Mouse (Mus musculus): ENCODE data around the gene Mgat4b.

Mgat4b gene

GRCm38 (mm10) chr11:50258310-50258709, 47.6 kb downstream of the Mgat4b start:
- no peak overlapping the region for H3K4me3 ChIP-seq (replicated peaks; ENCODE audit: low read length)
- H3K4me1 ChIP-seq (replicated peaks; ENCODE audit: low read depth, low read length) = peaks cover 64% of the 10 kb centered on the region
- H3K9me3 ChIP-seq (ENCODE audit: low read length) = no peaks in the 10 kb centered on the region
- H3K27me3 ChIP-seq (ENCODE audit: insufficient read depth, low read length) = no peaks in the 10 kb centered on the region
- TF ChIP-seq NANOG (IDR thresholded peaks at IDR 0.05; ENCODE audit: borderline replicate concordance, low read length) (no peak), CTCF (conservative IDR thresholded peaks at IDR 0.05; ENCODE audit: low read length) (no peak), POU5F1 (IDR thresholded peaks at IDR 0.05; ENCODE audit: borderline replicate concordance, low read length) (no peak)
- H3K36me3 ChIP-seq (ENCODE audit: insufficient read depth, low read length) = peaks cover 81% of the 10 kb centered on the region

- H3K36me3 ChIP-seq (ENCODE audit: insufficient read depth, low read length) = peaks cover 98% of the 10 kb centered on the region
- no peak overlapping the region for H3K4me3 ChIP-seq (replicated peaks; ENCODE audit: low read length)
- H3K4me1 ChIP-seq (replicated peaks; ENCODE audit: low read depth, low read length) = peaks cover 54% of the 10 kb centered on the region
- H3K27me3 ChIP-seq (ENCODE audit: insufficient read depth, low read length) = no peaks in the 10 kb centered on the region
- H3K9me3 ChIP-seq (ENCODE audit: low read length) = no peaks in the 10 kb centered on the region
- TF ChIP-seq CTCF (conservative IDR thresholded peaks at IDR 0.05; ENCODE audit: low read length) (no peak), NANOG (IDR thresholded peaks at IDR 0.05; ENCODE audit: borderline replicate concordance, low read length) (no peak), POU5F1 (IDR thresholded peaks at IDR 0.05; ENCODE audit: borderline replicate concordance, low read length) (no peak)
These were observed 51.3 kb downstream of the Mgat4b start for GRCm38 (mm10) chr11:50262020-50262419.

- Histone ChIP-seq H3K4me1 (replicated peaks; ENCODE audit: low read depth, low read length) (peaks cover 61% of the 10 kb centered on the region), H3K27me3 (ENCODE audit: insufficient read depth, low read length) (no peaks in the 10 kb centered on the region), H3K9me3 (ENCODE audit: low read length) (no peaks in the 10 kb centered on the region), H3K36me3 (ENCODE audit: insufficient read depth, low read length) (peaks cover 96% of the 10 kb centered on the region), H3K4me3 (replicated peaks; ENCODE audit: low read length) (no peak overlapping the region)
- no peak for TF ChIP-seq NANOG (IDR thresholded peaks at IDR 0.05; ENCODE audit: borderline replicate concordance, low read length)
- TF ChIP-seq POU5F1 (IDR thresholded peaks at IDR 0.05; ENCODE audit: borderline replicate concordance, low read length) = no peak
- no peak for TF ChIP-seq CTCF (conservative IDR thresholded peaks at IDR 0.05; ENCODE audit: low read length)
These were observed 52.5 kb downstream of the Mgat4b start for GRCm38 (mm10) chr11:50263198-50263597.

GRCm38 (mm10) chr11:50265931-50266330, 55.2 kb downstream of the Mgat4b start:
- TF ChIP-seq NANOG (IDR thresholded peaks at IDR 0.05; ENCODE audit: borderline replicate concordance, low read length) = no peak
- Histone ChIP-seq H3K9me3 (ENCODE audit: low read length) (no peaks in the 10 kb centered on the region), H3K36me3 (ENCODE audit: insufficient read depth, low read length) (peaks cover 74% of the 10 kb centered on the region), H3K4me3 (replicated peaks; ENCODE audit: low read length) (peak overlapping the region; percentile 26; the same call in 1 of the 2 replicates), H3K4me1 (replicated peaks; ENCODE audit: low read depth, low read length) (peaks cover 42% of the 10 kb centered on the region), H3K27me3 (ENCODE audit: insufficient read depth, low read length) (no peaks in the 10 kb centered on the region)

- Histone ChIP-seq H3K9me3 (ENCODE audit: low read length) (no peaks in the 10 kb centered on the region), H3K36me3 (ENCODE audit: insufficient read depth, low read length) (peaks cover 64% of the 10 kb centered on the region), H3K4me1 (replicated peaks; ENCODE audit: low read depth, low read length) (peaks cover 39% of the 10 kb centered on the region), H3K4me3 (replicated peaks; ENCODE audit: low read length) (no peak overlapping the region; the same call in 1 of the 2 replicates), H3K27me3 (ENCODE audit: insufficient read depth, low read length) (no peaks in the 10 kb centered on the region)
- no peak for TF ChIP-seq CTCF (conservative IDR thresholded peaks at IDR 0.05; ENCODE audit: low read length)
- no peak for TF ChIP-seq NANOG (IDR thresholded peaks at IDR 0.05; ENCODE audit: borderline replicate concordance, low read length)
- TF ChIP-seq POU5F1 (IDR thresholded peaks at IDR 0.05; ENCODE audit: borderline replicate concordance, low read length) = no peak
These were observed 56.3 kb downstream of the Mgat4b start for GRCm38 (mm10) chr11:50266997-50267396.

GRCm38 (mm10) chr11:50269163-50269562, 58.5 kb downstream of the Mgat4b start:
- Histone ChIP-seq H3K4me3 (replicated peaks; ENCODE audit: low read length) (no peak overlapping the region), H3K27me3 (ENCODE audit: insufficient read depth, low read length) (no peaks in the 10 kb centered on the region), H3K36me3 (ENCODE audit: insufficient read depth, low read length) (peaks cover 53% of the 10 kb centered on the region), H3K4me1 (replicated peaks; ENCODE audit: low read depth, low read length) (peaks cover 40% of the 10 kb centered on the region), H3K9me3 (ENCODE audit: low read length) (no peaks in the 10 kb centered on the region)
- TF ChIP-seq CTCF (conservative IDR thresholded peaks at IDR 0.05; ENCODE audit: low read length) = peak; percentile 81
- TF ChIP-seq POU5F1 (IDR thresholded peaks at IDR 0.05; ENCODE audit: borderline replicate concordance, low read length) = no peak

- Histone ChIP-seq H3K4me1 (replicated peaks; ENCODE audit: low read depth, low read length) (peaks cover 42% of the 10 kb centered on the region), H3K4me3 (replicated peaks; ENCODE audit: low read length) (no peak overlapping the region), H3K27me3 (ENCODE audit: insufficient read depth, low read length) (no peaks in the 10 kb centered on the region), H3K9me3 (ENCODE audit: low read length) (no peaks in the 10 kb centered on the region), H3K36me3 (ENCODE audit: insufficient read depth, low read length) (peaks cover 51% of the 10 kb centered on the region)
- TF ChIP-seq NANOG (IDR thresholded peaks at IDR 0.05; ENCODE audit: borderline replicate concordance, low read length) = no peak
- TF ChIP-seq CTCF (conservative IDR thresholded peaks at IDR 0.05; ENCODE audit: low read length) = no peak
- TF ChIP-seq POU5F1 (IDR thresholded peaks at IDR 0.05; ENCODE audit: borderline replicate concordance, low read length) = no peak
These were observed 59.2 kb downstream of the Mgat4b start for GRCm38 (mm10) chr11:50269885-50270284.

GRCm38 (mm10) chr11:50272819-50273218, 62.1 kb downstream of the Mgat4b start:
- H3K36me3 ChIP-seq (ENCODE audit: insufficient read depth, low read length) = peaks cover 36% of the 10 kb centered on the region
- no peaks in the 10 kb centered on the region for H3K9me3 ChIP-seq (ENCODE audit: low read length)
- TF ChIP-seq CTCF (conservative IDR thresholded peaks at IDR 0.05; ENCODE audit: low read length) (no peak), NANOG (IDR thresholded peaks at IDR 0.05; ENCODE audit: borderline replicate concordance, low read length) (no peak), POU5F1 (IDR thresholded peaks at IDR 0.05; ENCODE audit: borderline replicate concordance, low read length) (no peak)
- H3K4me3 ChIP-seq (replicated peaks; ENCODE audit: low read length) = no peak overlapping the region
- peaks cover 34% of the 10 kb centered on the region for H3K4me1 ChIP-seq (replicated peaks; ENCODE audit: low read depth, low read length)
- H3K27me3 ChIP-seq (ENCODE audit: insufficient read depth, low read length) = no peaks in the 10 kb centered on the region

- Histone ChIP-seq H3K4me3 (replicated peaks; ENCODE audit: low read length) (no peak overlapping the region), H3K27me3 (ENCODE audit: insufficient read depth, low read length) (no peaks in the 10 kb centered on the region), H3K36me3 (ENCODE audit: insufficient read depth, low read length) (peaks cover 35% of the 10 kb centered on the region), H3K9me3 (ENCODE audit: low read length) (no peaks in the 10 kb centered on the region), H3K4me1 (replicated peaks; ENCODE audit: low read depth, low read length) (peaks cover 52% of the 10 kb centered on the region)
- no peak for TF ChIP-seq CTCF (conservative IDR thresholded peaks at IDR 0.05; ENCODE audit: low read length)
- TF ChIP-seq NANOG (IDR thresholded peaks at IDR 0.05; ENCODE audit: borderline replicate concordance, low read length) = no peak
- TF ChIP-seq POU5F1 (IDR thresholded peaks at IDR 0.05; ENCODE audit: borderline replicate concordance, low read length) = no peak
These were observed 64.4 kb downstream of the Mgat4b start for GRCm38 (mm10) chr11:50275077-50275476.
